Mouse (Mus musculus) left cerebral cortex, postnatal 36 days (tissue): ENCODE measurements at regions not wholly inside any gene's neighbourhood (a gene's known extent, or its start where the extent isn't known, plus 50 kb on each side); places are given as distances from the start of the nearest gene placed in this dataset.

Experiments used
- DNase-seq, 2 experiments: peaks; one replicate each; pipeline ENCODE4 v3.0.0; 2021 to 2022; ENCODE audit warnings: low spot score in 2 of 2, mixed read lengths in 1 of 2
- intact Hi-C: fragments of 180-260 bp; cut with DNase I; formaldehyde crosslinking; loops from one replicate; pipeline ENCODE4 v1.15.1; 2025

DNA sequence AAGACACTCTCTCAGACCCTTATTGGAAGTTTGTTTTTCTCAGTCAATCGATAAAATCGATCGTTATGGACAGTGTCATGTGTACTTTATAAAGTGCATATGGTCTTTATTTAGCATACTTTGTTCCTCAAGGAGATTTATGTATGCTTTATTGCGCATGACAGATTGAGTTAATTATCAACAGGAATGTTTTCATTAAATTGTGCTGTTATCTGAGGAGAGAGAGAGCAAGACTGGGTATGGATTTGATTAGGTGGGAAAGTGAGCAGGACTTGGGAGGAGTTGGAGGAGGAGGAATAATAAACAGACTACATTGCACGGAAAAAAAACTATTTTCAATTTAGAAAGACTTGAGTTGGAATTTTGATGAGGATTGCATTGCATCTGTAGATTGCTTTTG, 183.8 kb upstream of the Sstr1 start:
- no peak for DNase-seq
- intact Hi-C loops, result no loop called here

DNA sequence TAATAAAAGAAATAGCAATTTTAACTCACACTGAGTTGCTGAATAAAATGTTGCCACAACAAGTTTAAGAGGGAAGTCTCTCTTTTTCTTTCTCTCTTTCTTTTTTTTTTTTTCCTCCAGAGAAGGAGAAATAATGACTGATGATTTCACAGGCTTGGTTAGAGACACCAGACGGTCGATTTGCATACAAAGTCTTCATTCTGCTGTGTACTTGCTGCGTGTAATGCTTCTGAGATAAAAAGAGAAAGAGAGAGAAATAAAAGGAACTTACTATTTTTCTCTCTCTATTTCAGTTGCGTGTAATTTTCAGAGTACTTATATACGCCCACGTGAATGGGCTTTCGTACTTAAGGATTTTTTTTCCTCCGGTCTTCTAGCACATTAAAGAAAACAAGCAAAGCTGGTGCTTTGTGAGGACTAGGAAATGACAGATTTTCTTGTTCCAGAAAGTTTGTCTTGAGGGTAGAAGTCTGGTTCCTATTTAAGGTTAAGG, 155.2 kb upstream of the Sstr1 start:
- DNase-seq, result no peak
- intact Hi-C loops, result no loop called here

DNA sequence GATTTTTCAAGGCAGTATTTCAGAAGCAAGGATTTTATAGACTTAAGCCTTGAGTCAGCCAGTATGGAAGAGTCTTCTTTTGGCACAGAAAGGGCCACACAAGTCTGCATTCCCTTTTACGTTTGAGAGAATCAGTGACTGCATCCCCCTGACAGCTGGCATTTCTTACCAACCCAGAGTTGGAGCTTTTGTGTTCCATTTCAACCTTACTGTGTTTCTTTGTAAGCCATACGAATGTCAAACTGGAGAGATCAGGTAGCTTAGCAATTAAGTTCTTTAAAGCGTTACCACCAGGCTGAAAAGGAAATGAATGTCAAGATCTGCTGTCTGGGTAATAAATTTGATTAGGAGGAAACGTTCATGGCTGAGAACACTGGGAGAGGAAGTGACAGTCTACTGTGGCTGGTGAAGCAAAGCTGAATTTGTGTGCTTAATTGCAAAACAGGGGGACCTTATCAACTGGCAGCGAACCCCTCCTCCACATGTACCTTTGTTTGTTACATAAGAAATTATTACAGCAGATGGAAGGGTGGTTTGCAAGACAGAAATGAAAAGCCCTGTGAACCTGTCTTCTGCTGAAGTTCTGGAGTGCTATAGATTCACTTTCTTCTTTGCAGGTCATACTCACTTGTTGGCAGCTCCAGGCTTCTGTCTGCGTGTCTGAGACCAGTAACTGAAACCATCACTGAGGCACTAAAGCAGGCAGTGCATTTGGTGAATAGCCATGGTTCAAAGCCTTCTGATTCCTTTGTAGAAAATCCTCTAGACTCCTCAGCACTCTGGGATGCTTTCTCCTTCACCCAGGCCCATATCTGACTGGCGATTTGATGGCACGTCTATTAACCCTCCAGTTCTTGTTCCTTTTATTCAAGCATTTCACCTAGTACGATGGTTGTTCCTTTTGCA, 144.0 kb upstream of the Sstr1 start:
- DNase-seq, result no peak
- intact Hi-C loops, result no loop called here

DNA sequence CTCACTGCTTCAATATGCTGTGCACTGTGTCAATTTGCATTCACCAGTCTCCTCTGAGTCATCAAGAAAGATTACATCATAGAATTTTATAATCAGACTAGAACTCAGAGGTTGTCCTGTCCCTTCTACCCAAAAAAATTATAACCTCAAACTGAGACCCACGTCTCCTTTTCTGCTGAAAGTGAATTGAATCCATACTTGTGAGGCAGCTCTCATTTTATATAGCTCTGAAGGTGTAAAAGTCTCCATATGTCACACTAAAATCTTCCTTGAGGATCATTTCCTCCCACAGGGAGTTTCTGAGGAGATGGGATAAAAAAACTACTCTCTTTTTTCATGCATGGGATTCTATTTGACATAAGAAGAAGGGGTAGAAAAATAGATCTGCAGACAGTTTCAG, 124.3 kb upstream of the Sstr1 start:
- intact Hi-C loops, result loop anchor here (10.0 kb wide), 1 partner anchor 97 kb away; no protein-coding TSS in a partner anchor
- DNase-seq, result no peak

DNA sequence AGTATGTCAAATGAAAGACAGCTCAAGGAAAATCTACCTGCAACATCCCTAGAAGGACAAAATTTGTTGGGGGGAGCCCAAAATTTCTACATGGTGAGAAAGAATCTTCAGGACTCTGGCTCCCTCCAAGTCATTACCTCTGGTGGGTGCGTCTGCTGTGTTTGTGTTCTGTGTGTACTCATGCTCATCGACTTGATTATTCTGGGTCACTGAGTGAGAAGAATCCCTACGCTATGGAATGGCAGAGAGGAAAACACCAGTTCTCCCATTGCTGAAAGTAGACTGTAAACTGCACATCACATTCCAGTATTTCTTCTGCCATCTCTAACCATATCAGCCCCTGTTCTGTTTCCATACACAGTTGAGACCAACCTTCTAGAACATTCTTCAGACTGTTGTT, 98.9 kb upstream of the Sstr1 start:
- intact Hi-C loops, result no loop called here
- DNase-seq, result no peak

DNA sequence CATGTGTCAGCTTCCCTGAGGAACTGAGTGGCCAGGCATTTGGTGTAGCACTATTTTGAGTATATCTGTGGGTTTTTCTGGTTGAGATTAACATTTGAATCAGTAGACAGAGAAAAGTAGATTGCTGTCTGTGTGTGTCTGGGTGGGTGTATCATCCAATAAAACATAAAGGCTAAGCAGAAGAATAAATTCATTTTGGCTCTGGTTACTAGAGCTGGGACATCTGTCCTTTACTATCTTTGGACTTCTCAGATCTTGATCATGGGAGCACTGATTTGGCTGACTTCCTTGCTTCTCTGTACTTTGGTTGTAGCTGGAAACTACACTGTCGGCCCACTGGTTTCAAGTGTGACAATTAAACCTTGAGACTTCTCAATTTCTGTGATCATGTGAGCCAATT, 72.5 kb upstream of the Sstr1 start:
- DNase-seq, result peak in 1 of 2 experiments; percentile 8
- intact Hi-C loops, result no loop called here

DNA sequence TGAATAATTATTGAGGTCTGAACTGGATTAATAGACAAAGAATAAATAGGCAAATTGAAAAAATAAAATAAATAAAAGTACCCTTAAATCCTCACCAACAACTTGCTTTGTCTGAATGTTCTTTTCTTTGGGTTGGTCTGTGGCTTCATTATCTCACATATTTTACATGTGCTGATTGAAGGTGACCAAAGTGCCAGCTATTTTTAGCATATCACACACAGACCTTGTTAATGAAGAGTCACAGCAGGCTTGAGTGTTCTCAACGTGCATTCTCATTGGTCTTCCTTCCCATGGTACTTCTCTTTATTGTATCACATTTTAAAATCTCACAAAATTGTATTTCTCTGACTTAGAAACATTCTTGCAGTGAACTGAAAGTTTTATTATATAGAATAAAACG, 59.7 kb upstream of the Sstr1 start:
- no peak for DNase-seq
- intact Hi-C loops, result no loop called here
